Mouse (Mus musculus): ENCODE results near the gene Tpk1.

DNA sequence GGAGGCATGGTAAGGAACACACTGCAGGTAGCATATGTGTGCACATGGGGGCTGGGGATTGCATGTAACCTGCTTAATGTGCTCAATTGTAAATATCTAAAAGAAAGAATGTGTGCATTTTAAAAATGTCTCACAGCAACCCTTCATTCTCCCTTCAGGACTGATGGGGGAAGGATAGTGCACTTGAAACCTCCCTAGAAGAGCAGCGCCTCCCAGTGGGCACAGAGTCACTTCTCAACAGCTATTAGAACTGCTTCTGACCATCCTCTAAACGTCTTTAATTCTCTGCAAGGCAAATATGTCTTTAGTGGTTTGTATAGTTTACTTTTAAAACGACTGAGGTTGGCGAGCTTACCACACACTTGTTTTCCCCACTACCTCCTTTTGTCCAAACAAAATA lies 241.1 kb downstream of the Tpk1 start:
- TF ChIP-seq POLR2A (IDR thresholded peaks at IDR 0.05; ENCODE audit: control insufficient read depth in 1 of 2, insufficient read depth in 1 of 2, low read depth in 1 of 2, low read length in 2 of 2, poor library complexity in 1 of 2) (no peak), MEF2A (IDR thresholded peaks at IDR 0.05; ENCODE audit: extremely low read depth, insufficient replicate concordance, low read depth, low read length, poor library complexity, severe bottlenecking) (no peak), ZC3H11A (IDR thresholded peaks at IDR 0.05; ENCODE audit: low read depth, low read length) (no peak), MAX (IDR thresholded peaks at IDR 0.05; ENCODE audit: low read length) (no peak), TAL1 (IDR thresholded peaks at IDR 0.05; ENCODE audit: low read length) (no peak), CTCF (IDR thresholded peaks at IDR 0.05 in 2 of 3, conservative IDR thresholded peaks at IDR 0.05 in 1 of 3; ENCODE audit: control insufficient read depth in 1 of 3, insufficient read depth in 1 of 3, low read depth in 2 of 3, low read length in 3 of 3, poor library complexity in 1 of 3, severe bottlenecking in 1 of 3) (peak; percentile 4 to 39 (median 35); a peak in 4 of 6 replicates), EP300 (IDR thresholded peaks at IDR 0.05; ENCODE audit: low read depth in 1 of 2, low read length in 2 of 2) (no peak)
